Mouse (Mus musculus): ENCODE results near the gene Cbx8. TPM values are rescaled to one million over a fixed set of nuclear protein-coding genes. Genes with fewer than 3 reads are reported as not detected.

The Cbx8 gene
- polyA plus RNA-seq, 1 experiment from 2014 or later, result 6.9 TPM

GRCm38 (mm10) chr11:119053738-119054350, 13.1 kb upstream of the Cbx8 start:
- ATAC-seq (ENCODE audit: insufficient read depth, low FRiP score, low read depth), result no peak
- Histone ChIP-seq H3K4me1 (peaks cover 56% of the 10 kb centered on the region), H3K4me2 (peak overlapping the region; percentile 89), H3K36me3 (no peaks in the 10 kb centered on the region), H3K9ac (no peak overlapping the region), H3K27me3 (replicated peaks) (peaks cover 84% of the 10 kb centered on the region), H3K4me3 (replicated peaks) (peak overlapping the region; percentile 42), H3K27ac (peak overlapping the region; percentile 21; the same call in 1 of the 2 replicates), H3K9me3 (no peaks in the 10 kb centered on the region)
- WGBS, result under 1% methylated on average over 33 of the region's 35 CpGs

GRCm38 (mm10) chr11:119053257-119053670, 12.5 kb upstream of the Cbx8 start:
- Histone ChIP-seq H3K4me1 (peaks cover 50% of the 10 kb centered on the region), H3K27me3 (replicated peaks) (peaks cover 84% of the 10 kb centered on the region), H3K36me3 (no peaks in the 10 kb centered on the region), H3K9me3 (no peaks in the 10 kb centered on the region), H3K9ac (peak overlapping the region; percentile 9; the same call in 1 of the 2 replicates), H3K4me3 (replicated peaks) (peak overlapping the region; percentile 42), H3K27ac (peak overlapping the region; percentile 76; the same call in 1 of the 2 replicates), H3K4me2 (peak overlapping the region; percentile 89)
- peak; percentile 88 for ATAC-seq (ENCODE audit: insufficient read depth, low FRiP score, low read depth)
- WGBS, result under 1% methylated on average over 38 of the region's 42 CpGs

- peak overlapping the region; percentile 89 for H3K4me2 ChIP-seq
- peaks cover 48% of the 10 kb centered on the region for H3K4me1 ChIP-seq
- H3K27me3 ChIP-seq (replicated peaks), result peaks cover 84% of the 10 kb centered on the region
- peak; percentile 57; the same call in 1 of the 2 replicates for ATAC-seq (ENCODE audit: insufficient read depth, low FRiP score, low read depth)
- peak overlapping the region; percentile 42 for H3K4me3 ChIP-seq (replicated peaks)
- WGBS, result 4% methylated on average over 13 of the region's 13 CpGs
- no peaks in the 10 kb centered on the region for H3K36me3 ChIP-seq
- peak overlapping the region; percentile 76 for H3K27ac ChIP-seq
- H3K9ac ChIP-seq, result peak overlapping the region; percentile 9; the same call in 1 of the 2 replicates
- no peaks in the 10 kb centered on the region for H3K9me3 ChIP-seq
Observed at GRCm38 (mm10) chr11:119052661-119053256, 12.0 kb upstream of the Cbx8 start.

- 7% methylated on average over 15 of the region's 15 CpGs for WGBS
- Histone ChIP-seq H3K4me3 (replicated peaks) (no peak overlapping the region), H3K27me3 (replicated peaks) (peaks cover 85% of the 10 kb centered on the region), H3K4me1 (peaks cover 46% of the 10 kb centered on the region), H3K4me2 (no peak overlapping the region), H3K9ac (no peak overlapping the region), H3K27ac (no peak overlapping the region; the same call in 1 of the 2 replicates), H3K9me3 (no peaks in the 10 kb centered on the region), H3K36me3 (no peaks in the 10 kb centered on the region)
- no peak for ATAC-seq (ENCODE audit: insufficient read depth, low FRiP score, low read depth)
Observed at GRCm38 (mm10) chr11:119051927-119052660, 11.3 kb upstream of the Cbx8 start.

- Histone ChIP-seq H3K9ac (no peak overlapping the region), H3K4me2 (no peak overlapping the region), H3K9me3 (no peaks in the 10 kb centered on the region), H3K4me1 (peaks cover 50% of the 10 kb centered on the region), H3K36me3 (no peaks in the 10 kb centered on the region), H3K4me3 (replicated peaks) (no peak overlapping the region), H3K27ac (no peak overlapping the region), H3K27me3 (replicated peaks) (peaks cover 91% of the 10 kb centered on the region)
- no peak for ATAC-seq (ENCODE audit: insufficient read depth, low FRiP score, low read depth)
Observed at GRCm38 (mm10) chr11:119051426-119051825, 10.7 kb upstream of the Cbx8 start.

DNA sequence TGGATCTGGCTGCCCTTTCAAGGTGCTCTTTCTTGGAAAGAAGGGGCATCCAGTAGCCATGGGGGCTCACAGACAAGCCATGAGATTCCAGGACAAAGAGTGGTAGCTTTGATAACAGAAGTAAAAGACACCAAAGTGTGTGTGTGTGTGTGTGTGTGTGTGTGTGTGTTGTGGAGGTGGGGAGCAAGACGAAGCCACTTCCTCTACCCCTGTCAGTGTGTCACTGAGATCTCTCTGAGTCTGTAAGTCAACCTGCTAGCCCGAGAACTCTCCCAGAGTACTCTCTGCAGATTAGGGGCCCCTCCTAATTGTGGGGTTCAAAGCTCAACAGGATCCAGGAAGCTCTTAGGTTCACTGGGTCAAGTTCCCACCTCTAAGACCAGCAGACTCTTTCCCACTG, 9.6 kb upstream of the Cbx8 start:
- Histone ChIP-seq H3K4me3 (replicated peaks) (no peak overlapping the region), H3K4me2 (no peak overlapping the region), H3K27ac (no peak overlapping the region), H3K9ac (no peak overlapping the region), H3K4me1 (peaks cover 47% of the 10 kb centered on the region), H3K9me3 (no peaks in the 10 kb centered on the region), H3K27me3 (replicated peaks) (peaks cover 96% of the 10 kb centered on the region), H3K36me3 (no peaks in the 10 kb centered on the region)
- WGBS, result 3% methylated on average over 2 of the region's 2 CpGs
- no peak for ATAC-seq (ENCODE audit: insufficient read depth, low FRiP score, low read depth)

DNA sequence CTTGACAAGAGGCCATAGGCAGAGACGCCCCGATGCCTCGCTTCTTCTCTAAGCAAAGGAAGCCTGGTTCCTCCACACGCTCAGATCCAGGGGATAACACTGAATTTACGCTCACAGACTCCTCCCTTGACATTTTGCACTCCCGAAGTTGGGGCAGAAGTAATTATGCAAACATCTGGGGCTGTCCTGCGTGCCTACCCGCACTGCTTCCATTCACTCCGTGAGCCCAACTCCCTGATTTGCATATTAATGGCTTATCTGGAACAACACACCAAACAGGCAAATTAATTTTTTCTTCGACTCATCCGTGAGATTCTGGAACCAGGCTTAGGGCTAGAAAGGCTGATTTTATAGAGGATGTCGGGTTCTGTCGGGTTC, 7.4 kb upstream of the Cbx8 start:
- Histone ChIP-seq H3K27ac (no peak overlapping the region), H3K36me3 (no peaks in the 10 kb centered on the region), H3K9me3 (no peaks in the 10 kb centered on the region), H3K4me2 (peak overlapping the region; percentile 55), H3K9ac (no peak overlapping the region), H3K27me3 (replicated peaks) (peaks cover 99% of the 10 kb centered on the region), H3K4me1 (peaks cover 39% of the 10 kb centered on the region), H3K4me3 (replicated peaks) (peak overlapping the region; percentile 14)
- 2% methylated on average over 13 of the region's 13 CpGs for WGBS
- ATAC-seq (ENCODE audit: insufficient read depth, low FRiP score, low read depth), result no peak

DNA sequence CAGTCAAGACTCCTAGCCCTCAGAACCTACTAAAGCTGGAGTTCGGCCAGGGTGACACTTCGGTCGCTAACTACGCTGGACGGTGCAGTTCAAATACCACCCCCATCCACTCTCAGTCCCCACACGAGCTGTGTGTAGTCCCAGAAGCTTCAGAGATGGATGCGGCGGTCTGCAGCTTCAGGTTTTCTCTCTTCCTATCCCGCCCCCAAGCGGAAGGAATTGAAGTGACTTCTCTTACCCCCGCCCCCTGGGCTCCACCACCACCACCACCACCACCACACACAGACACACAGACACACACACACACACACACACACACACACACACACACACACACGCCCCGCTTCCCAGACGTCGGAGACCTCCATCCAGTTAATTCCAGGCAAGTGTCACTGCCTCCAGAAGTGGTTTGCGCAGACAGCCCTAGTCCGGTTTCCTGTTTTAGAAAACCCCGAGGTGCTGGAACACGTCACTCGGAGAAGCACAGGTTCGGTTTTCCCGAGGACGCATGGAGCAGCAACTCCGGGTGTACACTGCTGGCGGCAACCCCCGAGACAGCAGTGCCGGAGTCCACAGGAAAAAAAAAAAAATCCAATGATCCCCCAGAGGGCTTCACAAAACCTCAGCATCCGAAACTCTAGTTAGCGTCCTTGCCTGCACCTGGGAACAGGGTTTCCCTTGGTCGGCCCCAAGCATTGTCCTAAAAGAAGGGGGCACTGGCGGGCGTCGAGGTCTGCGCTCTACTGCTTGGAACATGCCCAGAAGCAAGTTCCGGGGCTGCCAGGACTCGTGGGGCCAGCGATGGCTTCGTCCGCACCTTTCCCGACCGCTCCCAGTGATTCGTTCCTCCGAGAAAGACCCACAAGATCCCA, 6.7 kb upstream of the Cbx8 start:
- Histone ChIP-seq H3K36me3 (no peaks in the 10 kb centered on the region), H3K4me1 (peaks cover 38% of the 10 kb centered on the region), H3K4me2 (peak overlapping the region; percentile 55), H3K4me3 (replicated peaks) (peak overlapping the region; percentile 31), H3K9me3 (no peaks in the 10 kb centered on the region), H3K9ac (no peak overlapping the region), H3K27ac (no peak overlapping the region), H3K27me3 (replicated peaks) (peaks cover 99% of the 10 kb centered on the region)
- no peak for ATAC-seq (ENCODE audit: insufficient read depth, low FRiP score, low read depth)
- 1% methylated on average over 43 of the region's 43 CpGs for WGBS

DNA sequence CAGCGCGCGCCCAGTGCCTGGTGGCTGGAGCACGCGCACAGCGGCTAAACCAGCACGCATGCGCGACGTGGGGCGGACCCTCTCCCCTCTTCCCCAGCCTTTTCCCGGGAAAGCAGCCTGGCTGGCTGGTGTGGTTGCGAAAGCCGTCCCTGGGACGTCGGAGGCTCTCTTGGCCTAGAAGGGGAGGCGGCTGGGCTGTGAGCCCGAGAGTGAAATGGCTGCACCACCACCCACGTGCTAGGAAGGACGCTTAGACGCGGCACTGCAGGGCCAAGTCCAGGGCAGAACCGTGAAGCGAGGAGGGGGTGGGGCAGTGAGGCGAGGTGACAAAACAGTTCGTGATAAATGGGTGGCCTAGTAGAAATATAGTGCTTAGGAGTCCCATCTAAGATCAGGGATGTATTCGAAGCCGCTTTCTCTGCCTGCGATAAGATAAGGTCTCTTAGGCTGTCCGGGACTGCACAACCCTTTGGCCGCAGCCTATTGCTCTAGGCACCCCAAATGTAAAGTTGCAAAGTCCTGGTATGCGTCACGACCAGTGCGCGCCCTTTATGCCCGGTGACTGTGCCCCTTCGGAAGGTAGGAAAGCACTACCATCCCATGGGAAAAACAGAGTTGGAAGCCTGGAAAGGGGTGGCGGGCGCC, 6.0 kb upstream of the Cbx8 start:
- ATAC-seq (ENCODE audit: insufficient read depth, low FRiP score, low read depth), result 0 out of 2 replicates have a peak, but pooled peaks have one; percentile 23
- Histone ChIP-seq H3K4me3 (replicated peaks) (peak overlapping the region; percentile 31), H3K9ac (no peak overlapping the region), H3K27ac (no peak overlapping the region), H3K27me3 (replicated peaks) (peaks cover 99% of the 10 kb centered on the region), H3K9me3 (no peaks in the 10 kb centered on the region), H3K4me1 (peaks cover 39% of the 10 kb centered on the region), H3K4me2 (peak overlapping the region; percentile 55), H3K36me3 (no peaks in the 10 kb centered on the region)
- WGBS, result 1% methylated on average over 39 of the region's 39 CpGs

GRCm38 (mm10) chr11:119044551-119045337, 4.0 kb upstream of the Cbx8 start:
- no peak for ATAC-seq (ENCODE audit: insufficient read depth, low FRiP score, low read depth)
- H3K27ac ChIP-seq, result no peak overlapping the region
- H3K4me1 ChIP-seq, result peaks cover 54% of the 10 kb centered on the region
- no peaks in the 10 kb centered on the region for H3K36me3 ChIP-seq
- H3K4me2 ChIP-seq, result peak overlapping the region; percentile 35
- H3K27me3 ChIP-seq (replicated peaks), result peaks cover 84% of the 10 kb centered on the region
- H3K4me3 ChIP-seq (replicated peaks), result 0 out of 2 replicates have a peak overlapping the region, but pooled peaks have one; percentile 13
- H3K9me3 ChIP-seq, result no peaks in the 10 kb centered on the region
- 2% methylated on average over 41 of the region's 41 CpGs for WGBS
- no peak overlapping the region for H3K9ac ChIP-seq

All from stomach, embryonic 15.5 days (tissue).